Mouse (Mus musculus): ENCODE measurements at regions not wholly inside any gene's neighbourhood (a gene's known extent, or its start where the extent isn't known, plus 50 kb on each side); places are given as distances from the start of the nearest gene placed in this dataset.
"Not testable (repeated sequence)": the region's sequence is repeated elsewhere in the genome, so short reads cannot be mapped to it uniquely, and the experiment has no call there.

DNA sequence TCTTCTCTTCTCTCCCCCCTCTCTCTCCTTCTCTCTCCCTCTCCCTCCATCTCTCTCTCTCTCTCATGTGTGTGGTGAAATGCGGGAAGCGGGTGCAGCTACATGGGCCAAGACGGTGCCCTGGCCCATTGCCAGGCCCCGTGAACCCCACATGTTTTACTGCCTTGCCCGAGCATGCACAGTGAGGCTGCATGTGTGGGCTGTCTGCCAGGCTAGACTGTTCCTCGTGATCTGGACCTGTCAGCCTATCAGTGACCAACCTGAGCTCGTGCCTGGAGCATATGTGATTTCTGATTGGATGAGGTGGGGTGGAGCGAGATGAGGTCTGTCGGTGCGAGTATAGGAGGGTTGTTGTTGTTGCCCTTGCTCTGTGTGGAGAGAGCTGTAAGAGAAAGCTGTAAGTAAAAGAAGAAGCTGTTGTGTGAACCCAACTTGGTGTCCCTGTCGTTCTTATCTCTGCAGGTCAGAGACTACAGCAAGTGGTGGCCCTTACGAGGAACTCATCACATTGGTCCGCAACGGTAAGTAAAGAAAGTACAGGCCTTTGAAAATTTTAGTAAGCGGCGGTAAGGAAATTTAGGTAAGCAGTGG, 333.8 kb upstream of the Htr2a start:
- no peaks in the 10 kb centered on the region for H3K4me1 ChIP-seq (ENCODE audit: control insufficient read depth, insufficient read depth, low read length)
- no peak overlapping the region for H3K27ac ChIP-seq (ENCODE audit: insufficient read depth, low read depth, low read length)
- no peak overlapping the region for H3K4me3 ChIP-seq (ENCODE audit: insufficient read depth, low read length)
- TF ChIP-seq POLR2A (IDR thresholded peaks at IDR 0.05; ENCODE audit: borderline replicate concordance, low read depth, low read length) (no peak), CTCF (IDR thresholded peaks at IDR 0.05; ENCODE audit: low read depth, low read length) (no peak)

DNA sequence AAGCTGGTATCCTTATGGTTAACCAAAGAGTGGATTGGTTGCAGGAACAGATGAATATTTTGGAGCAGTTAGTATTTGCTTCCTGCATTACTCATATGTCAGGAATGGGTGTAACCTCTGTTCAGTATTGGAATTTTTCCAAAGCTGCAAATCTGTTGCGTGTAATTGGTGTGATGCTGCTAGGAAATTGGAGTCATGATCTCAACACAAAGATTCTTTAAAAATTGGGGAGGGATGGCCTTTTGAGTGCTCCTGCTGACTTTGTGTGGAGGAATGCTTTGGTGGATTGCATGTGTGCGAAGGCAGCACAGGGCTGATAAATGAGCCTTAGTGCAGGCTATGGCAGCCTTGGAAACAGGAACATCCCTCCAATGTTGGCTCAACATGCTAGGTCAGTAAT, 331.2 kb upstream of the Htr2a start:
- H3K4me1 ChIP-seq (ENCODE audit: control insufficient read depth, insufficient read depth, low read length); H3K27ac ChIP-seq (ENCODE audit: insufficient read depth, low read depth, low read length); H3K4me3 ChIP-seq (ENCODE audit: insufficient read depth, low read length): not testable (repeated sequence)

DNA sequence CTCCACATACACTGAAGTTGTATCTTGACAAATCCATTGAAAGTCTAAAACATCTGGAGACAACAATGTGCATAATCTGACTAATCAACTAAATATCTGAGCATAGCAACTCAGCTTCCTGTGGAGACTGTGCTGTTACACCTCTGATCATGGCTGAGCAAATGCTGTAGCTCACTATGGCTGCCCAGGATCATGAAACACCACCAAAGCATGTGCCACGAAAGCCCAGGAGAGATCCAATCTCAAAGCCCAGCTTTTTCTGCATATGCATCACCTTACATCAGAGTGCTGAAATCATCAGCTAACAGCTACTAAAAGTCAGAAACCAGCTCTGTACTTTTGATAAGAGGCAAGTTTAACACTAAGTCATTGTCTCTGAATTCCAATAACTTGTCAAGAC, 313.3 kb upstream of the Htr2a start:
- no peak for TF ChIP-seq POLR2A (IDR thresholded peaks at IDR 0.05; ENCODE audit: borderline replicate concordance, low read depth, low read length)
- TF ChIP-seq CTCF (IDR thresholded peaks at IDR 0.05; ENCODE audit: low read depth, low read length), result no peak
- Histone ChIP-seq H3K27ac (ENCODE audit: insufficient read depth, low read depth, low read length) (no peak overlapping the region), H3K4me3 (ENCODE audit: insufficient read depth, low read length) (no peak overlapping the region), H3K4me1 (ENCODE audit: control insufficient read depth, insufficient read depth, low read length) (no peaks in the 10 kb centered on the region)

DNA sequence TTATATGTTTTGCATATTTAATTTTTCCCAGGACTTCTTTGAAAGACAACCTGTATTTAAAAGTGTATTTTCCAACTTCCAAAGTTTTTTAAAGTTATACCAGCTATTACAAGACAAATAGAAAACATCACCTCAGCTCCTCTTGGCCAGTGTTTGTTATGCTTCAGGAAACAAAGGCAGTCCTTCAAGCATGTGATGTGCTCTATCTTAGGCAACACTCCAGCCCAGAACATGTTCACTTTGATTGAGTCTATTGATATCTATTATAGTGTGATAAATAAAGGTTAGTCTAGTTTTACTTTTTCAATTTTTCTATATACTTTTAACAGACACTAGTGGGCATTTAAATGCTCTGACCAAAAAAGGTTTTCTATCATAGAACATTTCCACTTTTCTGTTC, 289.9 kb upstream of the Htr2a start:
- H3K4me3 ChIP-seq (ENCODE audit: insufficient read depth, low read length), result no peak overlapping the region
- TF ChIP-seq CTCF (IDR thresholded peaks at IDR 0.05; ENCODE audit: low read depth, low read length) (no peak), POLR2A (IDR thresholded peaks at IDR 0.05; ENCODE audit: borderline replicate concordance, low read depth, low read length) (no peak)
- H3K4me1 ChIP-seq (ENCODE audit: control insufficient read depth, insufficient read depth, low read length), result no peaks in the 10 kb centered on the region
- no peak overlapping the region for H3K27ac ChIP-seq (ENCODE audit: insufficient read depth, low read depth, low read length)

DNA sequence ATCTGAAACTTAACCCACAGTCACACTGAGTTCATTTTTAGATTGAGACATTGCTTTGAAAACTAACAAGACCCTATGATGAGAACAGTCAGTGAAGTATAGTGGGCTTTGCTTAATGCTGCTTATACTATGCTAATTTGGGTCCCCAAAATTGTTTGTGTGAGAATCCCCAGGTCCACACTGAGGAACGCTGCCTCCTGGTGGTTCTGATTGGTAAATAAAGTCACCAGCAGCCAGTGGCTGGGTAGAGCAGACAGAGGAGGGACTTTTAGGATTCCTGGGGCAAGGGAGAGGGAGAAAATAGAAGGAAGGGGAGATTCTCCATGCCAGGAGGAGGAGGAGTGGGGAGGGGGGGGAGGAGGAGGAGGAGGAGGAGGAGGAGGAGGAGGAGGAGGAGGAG, 288.4 kb upstream of the Htr2a start:
- Histone ChIP-seq H3K27ac (ENCODE audit: insufficient read depth, low read depth, low read length) (no peak overlapping the region), H3K4me1 (ENCODE audit: control insufficient read depth, insufficient read depth, low read length) (no peaks in the 10 kb centered on the region), H3K4me3 (ENCODE audit: insufficient read depth, low read length) (no peak overlapping the region)
- TF ChIP-seq POLR2A (IDR thresholded peaks at IDR 0.05; ENCODE audit: borderline replicate concordance, low read depth, low read length), result no peak
- TF ChIP-seq CTCF (IDR thresholded peaks at IDR 0.05; ENCODE audit: low read depth, low read length), result no peak

DNA sequence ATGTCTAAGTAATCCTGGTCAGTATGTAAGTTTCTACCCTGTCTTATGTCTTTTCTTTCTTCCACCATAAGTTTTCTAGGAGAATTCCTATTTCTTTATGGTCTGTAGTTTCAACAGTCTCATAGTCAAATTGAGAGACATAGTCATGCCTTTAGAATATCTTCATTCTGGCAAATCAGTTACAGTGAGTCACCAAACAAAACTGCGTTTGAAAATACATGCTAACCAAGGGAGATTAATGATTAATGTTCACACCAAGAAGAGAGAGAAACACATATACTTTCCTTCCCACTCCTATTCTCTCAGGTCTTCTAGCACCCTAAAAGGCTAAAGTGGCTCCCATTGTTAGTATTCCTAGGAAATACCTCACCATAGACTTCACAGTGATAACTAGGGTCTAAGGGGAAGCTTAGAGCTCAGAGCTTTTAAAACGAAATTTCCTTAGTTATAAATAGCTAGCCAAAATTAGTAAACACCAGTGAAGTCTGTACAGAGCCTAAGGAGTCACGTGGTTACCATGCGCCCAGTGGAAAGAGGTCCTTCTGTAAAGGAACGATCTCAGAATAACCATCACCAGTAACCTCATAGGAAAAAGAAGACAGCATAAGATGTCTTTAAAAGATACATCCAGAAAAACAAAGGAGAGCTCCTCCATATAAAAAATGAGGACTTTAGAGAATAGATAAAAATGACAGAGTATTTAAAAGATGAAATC, 281.8 kb upstream of the Htr2a start:
- H3K27ac ChIP-seq (ENCODE audit: insufficient read depth, low read depth, low read length), result no peak overlapping the region
- TF ChIP-seq POLR2A (IDR thresholded peaks at IDR 0.05; ENCODE audit: borderline replicate concordance, low read depth, low read length) (no peak), CTCF (IDR thresholded peaks at IDR 0.05; ENCODE audit: low read depth, low read length) (no peak)

DNA sequence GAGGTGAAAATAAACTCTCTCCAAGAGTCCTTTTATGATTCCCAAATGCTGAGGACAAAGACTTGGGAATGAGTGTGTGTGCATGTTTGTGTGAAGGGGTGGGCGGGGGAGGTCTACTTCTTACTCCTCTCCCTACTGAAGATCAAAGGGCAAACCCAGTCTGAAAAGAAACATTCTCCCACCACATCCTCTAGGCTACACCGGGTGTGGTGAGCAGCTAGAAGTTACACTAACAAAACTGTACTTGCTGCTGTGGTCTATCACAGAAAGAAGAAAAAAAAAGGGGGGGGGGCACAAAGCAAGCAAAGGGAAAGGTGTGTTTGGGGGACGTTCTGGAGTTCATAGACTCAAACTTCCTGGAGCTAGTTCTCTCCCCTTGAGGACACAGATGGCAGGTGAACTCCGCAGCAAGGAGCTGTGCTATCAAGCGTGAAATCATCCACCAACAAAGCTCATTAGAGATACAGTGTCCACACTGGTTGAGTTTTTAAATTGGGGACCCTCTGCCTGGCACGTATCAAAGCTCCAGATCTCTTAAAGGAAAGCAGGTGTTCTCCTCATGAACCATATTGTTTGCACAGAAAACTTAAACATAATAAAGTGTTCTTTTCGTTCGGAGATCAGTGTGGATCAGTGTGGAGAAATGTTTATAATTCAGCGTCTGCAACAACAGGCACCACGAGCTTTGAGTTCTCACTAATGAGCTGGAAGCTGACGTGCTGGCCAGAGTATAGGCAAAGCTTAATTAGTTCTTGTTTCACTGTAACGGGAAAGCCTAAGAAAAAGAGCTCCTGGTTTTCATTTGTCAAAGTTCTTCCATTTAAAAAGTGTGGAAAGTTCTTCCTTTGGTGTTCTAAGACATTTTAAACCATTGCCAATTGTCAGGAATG, 280.7 kb upstream of the Htr2a start:
- Histone ChIP-seq H3K4me1 (ENCODE audit: control insufficient read depth, insufficient read depth, low read length) (no peaks in the 10 kb centered on the region), H3K4me3 (ENCODE audit: insufficient read depth, low read length) (no peak overlapping the region), H3K27ac (ENCODE audit: insufficient read depth, low read depth, low read length) (no peak overlapping the region)
- TF ChIP-seq CTCF (IDR thresholded peaks at IDR 0.05; ENCODE audit: low read depth, low read length) (no peak), POLR2A (IDR thresholded peaks at IDR 0.05; ENCODE audit: borderline replicate concordance, low read depth, low read length) (no peak)

More for the DNA sequence above, 281.8 kb upstream of the Htr2a start:
- H3K4me3 ChIP-seq (ENCODE audit: insufficient read depth, low read length), result no peak overlapping the region
- no peaks in the 10 kb centered on the region for H3K4me1 ChIP-seq (ENCODE audit: control insufficient read depth, insufficient read depth, low read length)

DNA sequence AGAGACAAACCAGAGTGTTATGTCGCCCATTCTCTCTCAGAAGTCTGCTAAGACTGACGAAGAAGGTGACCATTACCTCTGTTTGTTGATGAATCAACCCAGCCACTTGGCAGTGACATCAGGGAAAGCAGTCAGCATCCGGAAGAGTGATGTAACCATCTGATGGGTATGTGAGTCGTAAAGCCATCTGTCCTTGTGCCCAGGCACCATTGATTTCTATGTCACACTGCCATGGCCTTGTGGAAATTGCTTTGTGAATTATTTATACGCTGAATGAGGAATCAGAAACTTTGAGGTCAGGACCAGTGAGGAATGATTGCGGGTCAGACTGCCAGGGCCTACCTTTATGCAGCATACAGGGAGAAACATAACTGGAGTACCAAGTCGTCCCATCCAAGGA, 256.2 kb upstream of the Htr2a start:
- Histone ChIP-seq H3K4me3 (ENCODE audit: insufficient read depth, low read length) (no peak overlapping the region), H3K27ac (ENCODE audit: insufficient read depth, low read depth, low read length) (no peak overlapping the region), H3K4me1 (ENCODE audit: control insufficient read depth, insufficient read depth, low read length) (no peaks in the 10 kb centered on the region)
- no peak for TF ChIP-seq CTCF (IDR thresholded peaks at IDR 0.05; ENCODE audit: low read depth, low read length)

DNA sequence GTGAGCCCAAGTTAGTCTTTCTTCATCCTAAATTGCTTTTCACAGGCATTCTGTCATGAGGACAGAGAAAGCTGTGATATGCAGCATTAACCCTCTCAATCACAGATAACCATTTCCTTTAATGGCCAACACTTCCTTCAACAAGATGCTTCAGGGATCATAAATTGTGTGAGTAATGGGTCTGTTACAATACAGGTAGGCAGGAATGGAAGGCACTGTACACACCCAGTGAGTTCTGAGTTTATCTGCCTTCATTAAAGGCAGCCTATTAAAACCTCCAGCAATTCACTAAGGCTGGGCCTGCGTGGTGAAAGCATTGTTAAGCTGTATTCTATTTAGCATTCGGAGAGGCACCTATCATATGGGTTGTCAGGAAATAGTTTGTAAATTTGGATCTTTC, 248.2 kb upstream of the Htr2a start:
- Histone ChIP-seq H3K4me3 (ENCODE audit: insufficient read depth, low read length) (no peak overlapping the region), H3K4me1 (ENCODE audit: control insufficient read depth, insufficient read depth, low read length) (no peaks in the 10 kb centered on the region), H3K27ac (ENCODE audit: insufficient read depth, low read depth, low read length) (no peak overlapping the region)
- no peak for TF ChIP-seq POLR2A (IDR thresholded peaks at IDR 0.05; ENCODE audit: borderline replicate concordance, low read depth, low read length)
- TF ChIP-seq CTCF (IDR thresholded peaks at IDR 0.05; ENCODE audit: low read depth, low read length), result no peak

DNA sequence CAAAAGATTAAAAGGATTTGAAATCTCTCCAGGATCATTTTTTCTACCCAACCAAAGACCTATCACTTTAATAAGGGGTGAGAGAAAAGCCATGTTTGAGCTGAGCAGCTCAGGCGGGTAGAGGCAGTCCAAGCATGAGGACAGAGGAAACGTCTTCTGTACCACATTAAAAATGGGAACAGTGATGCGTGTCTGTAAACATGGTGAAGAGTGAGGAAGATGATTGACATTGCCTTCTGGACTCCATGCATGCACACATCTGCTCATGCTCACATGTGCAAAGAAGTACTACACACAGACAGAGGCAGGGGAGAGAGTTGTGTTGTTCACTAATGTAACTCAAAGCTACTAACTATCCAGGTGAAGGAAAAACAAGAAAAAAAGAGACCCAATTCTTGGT, 243.4 kb upstream of the Htr2a start:
- Histone ChIP-seq H3K4me3 (ENCODE audit: insufficient read depth, low read length) (no peak overlapping the region), H3K27ac (ENCODE audit: insufficient read depth, low read depth, low read length) (no peak overlapping the region), H3K4me1 (ENCODE audit: control insufficient read depth, insufficient read depth, low read length) (no peaks in the 10 kb centered on the region)
- no peak for TF ChIP-seq POLR2A (IDR thresholded peaks at IDR 0.05; ENCODE audit: borderline replicate concordance, low read depth, low read length)
- TF ChIP-seq CTCF (IDR thresholded peaks at IDR 0.05; ENCODE audit: low read depth, low read length), result no peak

Data from bone marrow macrophage, adult 2 months (primary cell).